Mouse (Mus musculus) heart, embryonic 16.5 days (tissue): Measurements from ENCODE around the gene Unc79. TPM values are rescaled to one million over a fixed set of nuclear protein-coding genes. Genes with fewer than 3 reads are reported as not detected.

ENCODE experiments used
- ATAC-seq: fragments of 200-750 bp; cut with Nextera tagmentation; replicated peaks from 2 replicates; pipeline ENCODE4 v1.8.0; 2017; ENCODE audit warnings: moderate number of reproducible peaks; ENCODE audit not compliant: insufficient read depth, low FRiP score; ENCODE audit errors: extremely low read depth
- H3K27ac ChIP-seq: fragments of 300-500 bp; sonication (generic); 2 replicates; pipeline ENCODE4 v1.5.1; 2014; ENCODE audit warnings: mild to moderate bottlenecking, low read length, control low read depth, moderate library complexity
- H3K27me3 ChIP-seq: fragments of 300-500 bp; sonication (generic); 2 replicates; pipeline ENCODE4 v1.6.1; 2014; ENCODE audit warnings: low read length, mixed read lengths; ENCODE audit not compliant: control insufficient read depth, insufficient read depth
- H3K36me3 ChIP-seq: fragments of 300-500 bp; sonication (generic); 2 replicates; pipeline ENCODE4 v1.6.1; 2014; ENCODE audit not compliant: control insufficient read depth, insufficient read depth
- H3K4me1 ChIP-seq: fragments of 300-500 bp; sonication (generic); 2 replicates; pipeline ENCODE4 v1.6.1; 2014; ENCODE audit warnings: low read length, mixed read lengths; ENCODE audit not compliant: control insufficient read depth, insufficient read depth
- H3K4me2 ChIP-seq: fragments of 300-500 bp; sonication (generic); 2 replicates; pipeline ENCODE4 v1.6.1; 2014; ENCODE audit warnings: low read depth, mild to moderate bottlenecking, control low read depth, low read length
- H3K4me3 ChIP-seq: fragments of 300-500 bp; sonication (generic); 2 replicates; pipeline ENCODE4 v1.5.1; 2014; ENCODE audit warnings: mild to moderate bottlenecking, control low read depth, low read length
- H3K9ac ChIP-seq: fragments of 300-500 bp; sonication (generic); 2 replicates; pipeline ENCODE4 v1.6.1; 2014; ENCODE audit warnings: low read length, control low read depth
- H3K9me3 ChIP-seq: fragments of 300-500 bp; sonication (generic); replicated peaks from 2 replicates; pipeline ENCODE4 v1.6.1; 2016; ENCODE audit warnings: low read length; ENCODE audit not compliant: control insufficient read depth
- WGBS: fragments of 180-500 bp; shearing (Covaris S2); extraction: QIAGEN DNeasy Blood & Tissue Kit; methylation state at CpG from one replicate; pipeline ENCODE4 v1.1.7; 2014; 5-methylcytosine and 5-hydroxymethylcytosine counted together
- microRNA-seq: library from miRNA; unstranded; fragments of <30 nt; microRNA quantifications from one replicate; pipeline ENCODE4, GENCODE M21; 2017
- polyA plus RNA-seq: library from polyadenylated mRNA; unstranded; fragments of >200 nt; fragmentation: Nextera tagmentation; extraction: Ambion mirVana; gene quantifications from 2 replicates; pipeline ENCODE4 v1.2.1, GENCODE M21; 2015

Unc79 gene
- polyA plus RNA-seq, 1 experiment from 2014 or later: 0.30 TPM

GRCm38 (mm10) chr12:103214797-103215196 is 266.1 kb downstream of the Unc79 start:
- H3K9ac ChIP-seq: no peak overlapping the region
- H3K27me3 ChIP-seq: no peaks in the 10 kb centered on the region; the same call in 1 of the 2 replicates
- H3K9me3 ChIP-seq: no peaks in the 10 kb centered on the region
- H3K4me2 ChIP-seq: no peak overlapping the region; the same call in 1 of the 2 replicates
- no peak overlapping the region for H3K27ac ChIP-seq
- H3K36me3 ChIP-seq: no peaks in the 10 kb centered on the region
- 81% methylated on average over 2 of the region's 2 CpGs for WGBS
- peaks cover 15% of the 10 kb centered on the region for H3K4me1 ChIP-seq
- no peak for ATAC-seq
- no peak overlapping the region for H3K4me3 ChIP-seq

GRCm38 (mm10) chr12:103215877-103216610 is 267.4 kb downstream of the Unc79 start:
- Histone ChIP-seq H3K4me2 (no peak overlapping the region), H3K4me3 (no peak overlapping the region), H3K4me1 (peaks cover 15% of the 10 kb centered on the region), H3K9me3 (no peaks in the 10 kb centered on the region), H3K27me3 (peaks cover 2% of the 10 kb centered on the region; the same call in 1 of the 2 replicates), H3K9ac (no peak overlapping the region), H3K27ac (no peak overlapping the region), H3K36me3 (no peaks in the 10 kb centered on the region)
- no peak for ATAC-seq
- 67% methylated on average over 6 of the region's 6 CpGs for WGBS

- H3K4me2 ChIP-seq: no peak overlapping the region
- no peak overlapping the region for H3K4me3 ChIP-seq
- no peak overlapping the region for H3K27ac ChIP-seq
- ATAC-seq: no peak
- 0 out of 2 replicates have a peak, but pooled peaks cover 3% of the 10 kb centered on the region for H3K27me3 ChIP-seq
- WGBS: 89% methylated on average over 9 of the region's 9 CpGs
- no peaks in the 10 kb centered on the region; the same call in 1 of the 2 replicates for H3K4me1 ChIP-seq
- H3K36me3 ChIP-seq: no peaks in the 10 kb centered on the region
- no peaks in the 10 kb centered on the region for H3K9me3 ChIP-seq
- no peak overlapping the region for H3K9ac ChIP-seq
Measured at GRCm38 (mm10) chr12:103223671-103224070, 275.0 kb downstream of the Unc79 start.

- no peak overlapping the region for H3K4me3 ChIP-seq
- no peaks in the 10 kb centered on the region for H3K9me3 ChIP-seq
- H3K36me3 ChIP-seq: no peaks in the 10 kb centered on the region
- H3K4me2 ChIP-seq: no peak overlapping the region
- ATAC-seq: no peak
- WGBS: 79% methylated on average over 4 of the region's 4 CpGs
- no peak overlapping the region for H3K27ac ChIP-seq
- H3K4me1 ChIP-seq: no peaks in the 10 kb centered on the region; the same call in 1 of the 2 replicates
- no peak overlapping the region for H3K9ac ChIP-seq
- 0 out of 2 replicates have a peak, but pooled peaks cover under 1% of the 10 kb centered on the region for H3K27me3 ChIP-seq
Measured at GRCm38 (mm10) chr12:103226121-103226520, 277.5 kb downstream of the Unc79 start.

GRCm38 (mm10) chr12:103229058-103229457 is 280.4 kb downstream of the Unc79 start:
- Histone ChIP-seq H3K4me3 (no peak overlapping the region), H3K27ac (no peak overlapping the region), H3K36me3 (no peaks in the 10 kb centered on the region), H3K27me3 (no peaks in the 10 kb centered on the region), H3K4me1 (no peaks in the 10 kb centered on the region), H3K9me3 (no peaks in the 10 kb centered on the region), H3K9ac (no peak overlapping the region), H3K4me2 (no peak overlapping the region)
- 57% methylated on average over 4 of the region's 4 CpGs for WGBS
- no peak for ATAC-seq

Small RNAs within 50 kb of the gene (microRNA-seq; reads per million reads assigned to microRNA genes)
- gene Gm44324: not detected

Other genes with a start within 250 kb of the Unc79 start
- 7.2 and 8.8 TPM in 2 replicates for gene Itpk1, start 243.9 kb upstream of the Unc79 start, polyA plus RNA-seq
- gene Moap1, start 205.2 kb upstream of the Unc79 start, polyA plus RNA-seq: 19.0 and 19.5 TPM in 2 replicates
- 7.7 and 8.3 TPM in 2 replicates for gene Tmem251, start 205.1 kb upstream of the Unc79 start, polyA plus RNA-seq
- not detected in 2 replicates for gene Gm28051, start 191.1 kb upstream of the Unc79 start, polyA plus RNA-seq
- gene Gon7, start 191.1 kb upstream of the Unc79 start, polyA plus RNA-seq: 20.0 and 27.2 TPM in 2 replicates
- gene Ubr7, start 190.9 kb upstream of the Unc79 start, polyA plus RNA-seq: 33.0 and 33.3 TPM in 2 replicates
- 16.7 and 17.4 TPM in 2 replicates for gene Gm20604, start 190.2 kb upstream of the Unc79 start, polyA plus RNA-seq
- gene Btbd7, start 70.4 kb upstream of the Unc79 start, polyA plus RNA-seq: 10.7 and 12.8 TPM in 2 replicates
- not detected in 2 replicates for gene Cox8c, start 49.5 kb upstream of the Unc79 start, polyA plus RNA-seq